Comparison of ENCODE assay signal across 19 mouse cellular contexts in the genomic region with DNA sequence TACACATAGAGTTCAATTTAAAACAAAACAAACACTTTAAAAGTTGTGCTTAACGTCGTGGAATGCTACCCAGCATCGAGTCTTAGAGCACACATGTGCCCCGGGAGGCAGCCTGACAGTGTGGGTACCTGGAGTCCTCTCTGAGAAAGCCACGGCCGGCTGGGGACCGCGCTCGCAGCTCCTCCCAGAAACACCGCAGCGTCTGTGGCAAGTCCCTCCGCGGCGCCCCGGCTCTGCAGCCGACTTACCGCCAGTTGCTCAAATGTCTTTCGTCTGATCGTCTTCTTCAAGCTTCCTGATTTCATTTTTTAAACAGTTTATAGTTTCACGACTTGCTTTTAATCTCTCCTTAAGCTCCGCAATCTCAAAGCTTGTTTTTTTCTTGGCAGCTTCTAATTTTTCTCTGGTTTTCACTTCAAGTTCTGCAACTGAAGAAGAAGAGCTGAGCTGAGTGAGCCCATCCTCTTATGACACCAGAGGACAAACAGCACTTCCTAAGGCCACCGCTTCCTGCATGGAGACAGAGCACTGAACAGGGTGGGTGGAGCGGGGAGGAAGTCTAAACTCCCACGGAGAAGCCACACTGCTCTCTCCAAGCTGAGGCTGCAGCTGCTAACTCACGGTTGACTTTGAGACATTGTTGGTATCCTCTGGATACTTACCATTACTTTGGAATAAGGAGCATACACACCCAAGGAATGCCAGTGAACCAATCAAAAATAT. TPM values are rescaled to one million over a fixed set of nuclear protein-coding genes. Genes with fewer than 3 reads are reported as not detected.
DNase-seq lines count a peak whose midpoint lies in the region; ATAC-seq lines count a peak whose summit lies in the region.
"Had no signal": no experiment of that assay in that cellular context is flagged by ENCODE, and none has a peak within 500 bp of the region (broad histone marks: within the 10 kb centered on the region; RNA-seq: fewer than 3 reads in every experiment).

No protein-coding gene starts in this region.

- peaks cover 22% of the 10 kb centered on the region; the same call in 1 of the 2 replicates for H3K79me2 ChIP-seq in macrophage (ENCODE audit: inconsistent target)

- WGBS in macrophage (ENCODE audit: missing documents), result 33% methylated on average over 25 of the region's 25 CpGs
- 95% methylated on average over 25 of the region's 25 CpGs for WGBS in hindbrain, embryonic 16.5 days

- DNase-seq in B cell, adult 2 months, result peak; percentile 79
- peak; percentile 46 to 73 for DNase-seq in spleen, postnatal 4 days (ENCODE audit: low spot score in 2 of 2)
- DNase-seq in Muller cell, postnatal 12 days (ENCODE audit: inconsistent ontology term), result no peak
- no peak for DNase-seq in cerebellum, adult 8-10 months
- DNase-seq: cerebellum, adult 11 months; gastrocnemius, adult 2 months; kidney, postnatal 10 days had no signal

- peak overlapping the region; percentile 65 for H3K27ac ChIP-seq in macrophage
- H3K27ac ChIP-seq in hindbrain, embryonic 16.5 days (ENCODE audit: low read depth, low read length), result no peak overlapping the region
- H3K27ac ChIP-seq: embryonic facial prominence, embryonic 10.5 days; forebrain, embryonic 10.5 days; gastrocnemius, adult 2 months; heart, embryonic 15.5 days; limb, embryonic 13.5 days had no signal

- no peak overlapping the region for H3K9ac ChIP-seq in hindbrain, embryonic 16.5 days (ENCODE audit: low read depth, low read length)
- H3K9ac ChIP-seq: heart, embryonic 15.5 days; limb, embryonic 13.5 days had no signal

- H3K4me1 ChIP-seq in hindbrain, embryonic 16.5 days (ENCODE audit: control insufficient read depth, insufficient read depth, low read depth, low read length), result no peaks in the 10 kb centered on the region
- H3K4me1 ChIP-seq: embryonic facial prominence, embryonic 10.5 days; forebrain, embryonic 10.5 days; limb, embryonic 13.5 days had no signal

- H3K9me3 ChIP-seq in hindbrain, embryonic 16.5 days (ENCODE audit: control insufficient read depth, low read length), result no peaks in the 10 kb centered on the region
- H3K9me3 ChIP-seq: forebrain, embryonic 10.5 days; heart, embryonic 15.5 days; limb, embryonic 13.5 days had no signal

- H3K4me3 ChIP-seq in macrophage (ENCODE audit: inconsistent target), result no peak overlapping the region
- H3K4me3 ChIP-seq in hindbrain, embryonic 16.5 days (ENCODE audit: low read length), result no peak overlapping the region
- H3K4me3 ChIP-seq: embryonic facial prominence, embryonic 10.5 days; forebrain, embryonic 10.5 days; gastrocnemius, adult 2 months; heart, embryonic 15.5 days; limb, embryonic 13.5 days had no signal

- H3K36me3 ChIP-seq in macrophage (ENCODE audit: inconsistent target), result peaks cover 18% of the 10 kb centered on the region
- H3K36me3 ChIP-seq in hindbrain, embryonic 16.5 days (ENCODE audit: control insufficient read depth, insufficient read depth, low read length), result peaks cover 45% of the 10 kb centered on the region

- H3K4me2 ChIP-seq in hindbrain, embryonic 16.5 days (ENCODE audit: low read length), result no peak overlapping the region
- H3K4me2 ChIP-seq: heart, embryonic 15.5 days; limb, embryonic 13.5 days had no signal

- H3K27me3 ChIP-seq in hindbrain, embryonic 16.5 days (replicated peaks; ENCODE audit: control insufficient read depth, insufficient read depth, low read length), result no peaks in the 10 kb centered on the region
- H3K27me3 ChIP-seq: heart, embryonic 15.5 days; limb, embryonic 13.5 days had no signal

- ATAC-seq in CD4-positive, CD25-positive, alpha-beta regulatory T cell, adult 4 months, result peak; percentile 72
- no peak for ATAC-seq in hindbrain, embryonic 16.5 days

RNA-seq across cellular contexts. Expression of a gene that starts 8.7 kb away (rescaled TPM):
- 10 to 100 TPM; 19.1 to 24.6 TPM for polyA plus RNA-seq in CD4-positive, CD25-positive, alpha-beta regulatory T cell, adult 4 months (2017; shearing (Covaris generic))
- 10 to 100 TPM in 25 of 26 experiments, 1 to 10 TPM in 1; 9.6 to 23.5 (median 14.8) TPM for total RNA-seq in macrophage (2018; cell fraction: chromatin; rRNA removed)
- total RNA-seq in macrophage (2018; cell fraction: cytosol; rRNA removed), result 10 to 100 TPM; 30.7 to 54.9 (median 39.1) TPM
- 10 to 100 TPM; 16.0 to 33.8 (median 21.8) TPM for total RNA-seq in macrophage (2018; cell fraction: nucleus; rRNA removed)
- polyA plus RNA-seq in macrophage (2018), result 55.6 to 78.5 TPM (median 58.7 TPM) in 3 replicates
- polyA plus RNA-seq in hindbrain, embryonic 16.5 days (2015; fragmentation: Nextera tagmentation; extraction: Ambion mirVana), result 82.9 and 83.3 TPM in 2 replicates

RNA-seq across cellular contexts. Expression of a gene that starts 22.9 kb away (rescaled TPM):
- polyA plus RNA-seq in CD4-positive, CD25-positive, alpha-beta regulatory T cell, adult 4 months (2017; shearing (Covaris generic)), result not detected
- not detected for total RNA-seq in macrophage (2018; cell fraction: chromatin; rRNA removed)
- total RNA-seq in macrophage (2018; cell fraction: cytosol; rRNA removed), result not detected
- total RNA-seq in macrophage (2018; cell fraction: nucleus; rRNA removed), result not detected
- not detected in 3 replicates for polyA plus RNA-seq in macrophage (2018)
- polyA plus RNA-seq in hindbrain, embryonic 16.5 days (2015; fragmentation: Nextera tagmentation; extraction: Ambion mirVana), result not detected in 2 replicates
- total RNA-seq: adrenal gland, adult 18-20 months; gastrocnemius, adult 2 months; layer of hippocampus, postnatal 14 days; MEL had no signal
- polyA plus RNA-seq: embryonic facial prominence, embryonic 10.5 days; forebrain, embryonic 10.5 days; heart, embryonic 15.5 days; intestine, embryonic 14.5 days; limb, embryonic 13.5 days; urinary bladder, adult 2 months had no signal

Comparison
In these comparisons a context has a peak if more than half of its experiments do, and no peak if none do; other contexts are left out.
1. DNase-seq: peak in B cell, adult 2 months (2 of 2) and spleen, postnatal 4 days (2 of 2); none in Muller cell, postnatal 12 days (single experiment) and cerebellum, adult 8-10 months (single experiment).